Mouse (Mus musculus) liver, postnatal 0 days (tissue): ENCODE measurements at regions not wholly inside any gene's neighbourhood (a gene's known extent, or its start where the extent isn't known, plus 50 kb on each side); places are given as distances from the start of the nearest gene placed in this dataset.

Experiments used
- ATAC-seq: fragments of 200-750 bp; cut with Nextera tagmentation; 2 replicates; pipeline ENCODE4 v1.8.0; 2017; ENCODE audit warnings: mild to moderate bottlenecking, moderate library complexity
- DNase-seq: peaks from one replicate; pipeline ENCODE4 v3.0.0-alpha.2; 2016
- H3K27ac ChIP-seq: fragments of 300-500 bp; sonication (generic); 2 replicates; pipeline ENCODE4 v1.5.1; 2014; ENCODE audit warnings: antibody characterized with exemption, moderate library complexity, mild to moderate bottlenecking, low read depth
- H3K27me3 ChIP-seq: fragments of 300-500 bp; sonication (generic); 2 replicates; pipeline ENCODE4 v1.6.1; 2014; ENCODE audit warnings: low read length, control low read depth, mixed read lengths; ENCODE audit not compliant: insufficient read depth
- H3K36me3 ChIP-seq: fragments of 300-500 bp; sonication (generic); replicated peaks from 2 replicates; pipeline ENCODE4 v1.6.1; 2014; ENCODE audit warnings: mild to moderate bottlenecking, control low read depth, low read length, moderate library complexity, mixed read lengths; ENCODE audit not compliant: insufficient read depth
- H3K4me1 ChIP-seq: fragments of 300-500 bp; sonication (generic); 2 replicates; pipeline ENCODE4 v1.6.1; 2014; ENCODE audit warnings: antibody characterized with exemption, mild to moderate bottlenecking, control low read depth; ENCODE audit not compliant: insufficient read depth
- H3K4me2 ChIP-seq: fragments of 300-500 bp; sonication (generic); 2 replicates; pipeline ENCODE4 v1.6.1; 2014; ENCODE audit warnings: low read depth, mild to moderate bottlenecking, low read length, moderate library complexity, mixed read lengths
- H3K4me3 ChIP-seq: fragments of 300-500 bp; sonication (generic); 2 replicates; pipeline ENCODE4 v1.5.1; 2014; ENCODE audit warnings: low read depth, low read length
- H3K9ac ChIP-seq: fragments of 300-500 bp; sonication (generic); replicated peaks from 2 replicates; pipeline ENCODE4 v1.6.1; 2014; ENCODE audit warnings: mild to moderate bottlenecking, moderate library complexity
- H3K9me3 ChIP-seq: fragments of 300-500 bp; sonication (generic); 2 replicates; pipeline ENCODE4 v1.6.1; 2016; ENCODE audit warnings: mild to moderate bottlenecking, control low read depth, low read length, mixed read lengths
- CTCF ChIP-seq: sonication (generic); IDR thresholded peaks from 2 replicates; pipeline ENCODE4 v1.5.1; 2016; ENCODE audit warnings: antibody characterized with exemption, low read depth
- EP300 ChIP-seq: IDR thresholded peaks from 2 replicates; pipeline ENCODE4 v1.6.1; 2016; ENCODE audit warnings: antibody characterized with exemption, low read depth, mild to moderate bottlenecking
- WGBS: fragments of 180-500 bp; shearing (Covaris S2); extraction: QIAGEN DNeasy Blood & Tissue Kit; methylation state at CpG from one replicate; pipeline ENCODE4 v1.1.7; 2014; ENCODE audit not compliant: insufficient replicate concordance; 5-methylcytosine and 5-hydroxymethylcytosine counted together

DNA sequence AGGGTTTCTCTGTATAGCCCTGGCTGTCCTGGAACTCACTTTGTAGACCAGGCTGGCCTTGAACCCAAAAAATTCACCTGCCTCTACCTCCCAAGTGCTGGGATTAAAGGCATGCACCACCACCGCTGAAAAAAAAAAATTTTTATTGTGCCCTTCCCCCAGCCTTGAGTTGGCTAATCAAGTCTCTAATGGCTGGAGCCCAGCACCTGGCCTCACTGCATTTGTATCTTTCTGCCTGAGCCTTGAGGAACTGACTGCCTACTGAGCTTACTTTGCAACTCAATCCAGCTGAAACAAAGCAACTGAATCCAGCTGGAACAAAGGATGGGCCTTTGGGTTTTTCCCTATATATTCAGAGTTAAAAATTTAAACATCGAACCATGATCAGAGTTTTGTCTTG is 153.3 kb upstream of the Ccnh start:
- H3K27ac ChIP-seq: no peak overlapping the region
- no peak overlapping the region for H3K4me2 ChIP-seq
- no peaks in the 10 kb centered on the region for H3K27me3 ChIP-seq
- H3K9me3 ChIP-seq: peaks cover 3% of the 10 kb centered on the region; the same call in 1 of the 2 replicates
- no peak overlapping the region for H3K4me3 ChIP-seq
- H3K4me1 ChIP-seq: no peaks in the 10 kb centered on the region
- ATAC-seq (no peak), DNase-seq (no peak)
- WGBS: 73% methylated on average over 2 of the region's 2 CpGs
- H3K36me3 ChIP-seq: no peaks in the 10 kb centered on the region
- no peak for TF ChIP-seq CTCF
- H3K9ac ChIP-seq: no peak overlapping the region

- no peak for ATAC-seq
Measured at GRCm38 (mm10) chr13:85036830-85037229, 152.4 kb upstream of the Ccnh start.

DNA sequence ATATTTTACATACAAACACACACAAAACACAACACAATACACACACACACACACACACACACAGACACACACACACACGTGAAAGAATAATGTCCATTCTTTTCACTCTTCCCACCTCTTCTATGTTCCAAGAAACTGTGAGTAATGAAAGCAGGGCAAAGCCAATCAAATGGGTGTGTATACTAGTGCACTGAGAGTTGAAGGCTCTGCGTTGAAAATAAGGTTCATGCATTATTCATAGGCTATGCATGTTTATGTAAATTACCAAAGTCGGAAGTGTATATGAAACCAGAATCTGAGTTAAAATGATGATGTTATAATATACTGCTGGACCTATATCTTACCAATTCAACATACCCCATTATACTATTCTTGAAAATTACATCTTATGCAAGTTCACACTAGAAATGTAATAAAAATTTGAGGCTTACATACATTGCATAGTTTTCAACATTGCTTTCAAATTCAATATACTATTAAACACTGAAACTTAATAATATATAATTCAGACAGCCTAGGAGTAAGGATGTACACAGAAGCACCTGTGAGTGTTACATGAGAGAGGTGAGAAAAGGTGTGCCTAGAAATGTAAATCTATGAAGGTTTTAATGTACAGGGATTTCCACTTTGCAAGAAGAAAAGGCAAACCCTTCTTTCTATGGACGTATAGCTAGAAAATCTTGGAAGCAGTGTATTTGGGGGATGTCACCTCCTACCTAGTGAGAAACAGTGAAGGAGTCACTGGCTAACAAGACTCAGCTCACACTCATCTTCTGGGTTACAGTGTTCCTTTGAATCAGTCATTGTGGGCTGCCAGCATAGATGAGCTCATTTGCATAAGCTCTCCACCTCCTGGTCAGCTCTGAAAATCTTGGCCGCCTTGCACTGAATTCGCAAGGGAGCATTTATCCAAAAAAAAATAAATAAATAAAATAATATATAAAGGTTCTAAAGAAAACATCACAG is 122.3 kb upstream of the Ccnh start:
- H3K9me3 ChIP-seq: no peaks in the 10 kb centered on the region
- no peak overlapping the region for H3K27ac ChIP-seq
- H3K4me3 ChIP-seq: no peak overlapping the region
- H3K4me1 ChIP-seq: no peaks in the 10 kb centered on the region
- H3K36me3 ChIP-seq: no peaks in the 10 kb centered on the region
- WGBS: 66% methylated on average over 6 of the region's 6 CpGs
- TF ChIP-seq CTCF (no peak), EP300 (no peak)
- H3K9ac ChIP-seq: no peak overlapping the region
- DNase-seq (no peak), ATAC-seq (no peak)
- H3K27me3 ChIP-seq: no peaks in the 10 kb centered on the region
- H3K4me2 ChIP-seq: no peak overlapping the region

More at GRCm38 (mm10) chr13:85036830-85037229, 152.4 kb upstream of the Ccnh start:
- no peak overlapping the region for H3K27ac ChIP-seq
- H3K4me3 ChIP-seq: no peak overlapping the region
- TF ChIP-seq CTCF (no peak), EP300 (no peak)
- H3K9me3 ChIP-seq: peaks cover 3% of the 10 kb centered on the region; the same call in 1 of the 2 replicates
- H3K4me1 ChIP-seq: no peaks in the 10 kb centered on the region
- H3K27me3 ChIP-seq: no peaks in the 10 kb centered on the region
- H3K36me3 ChIP-seq: no peaks in the 10 kb centered on the region
- H3K9ac ChIP-seq: no peak overlapping the region
- no peak overlapping the region for H3K4me2 ChIP-seq
- no peak for DNase-seq
- WGBS: 45% methylated on average over 1 of the region's 1 CpGs

DNA sequence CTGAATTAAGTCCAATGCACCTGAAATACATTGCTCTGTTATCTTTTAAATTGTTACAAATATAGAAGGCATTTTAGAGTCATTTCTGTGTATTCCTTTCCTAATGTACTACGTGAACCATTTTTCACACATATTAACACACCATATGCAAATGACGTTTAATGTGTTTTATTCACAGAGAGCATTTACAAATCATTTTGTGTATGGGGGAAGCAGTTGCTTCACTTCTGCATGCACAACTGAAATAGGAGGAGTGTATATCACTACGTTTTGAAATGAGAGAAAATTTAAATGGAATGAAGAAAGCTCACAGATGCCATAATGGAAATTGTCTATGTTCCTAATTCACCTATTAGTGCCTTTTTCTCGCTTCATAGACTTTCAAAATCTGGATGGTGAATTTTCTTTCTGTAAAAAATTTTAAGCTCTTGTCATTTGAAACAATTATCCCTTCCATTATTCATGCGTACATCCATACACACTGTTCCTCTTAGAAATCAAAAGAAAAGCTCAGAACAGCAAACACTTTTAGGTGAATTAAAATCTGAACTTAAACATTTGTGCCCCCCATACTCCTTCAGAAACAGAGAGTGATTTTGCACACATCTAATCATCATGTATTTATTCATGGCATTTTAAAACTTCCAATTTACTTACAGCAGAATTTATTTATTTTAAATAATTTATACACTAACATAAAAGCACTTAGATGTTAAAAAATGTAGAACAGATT is 121.5 kb upstream of the Ccnh start:
- ATAC-seq: no peak
- H3K4me1 ChIP-seq: no peaks in the 10 kb centered on the region
- H3K36me3 ChIP-seq: no peaks in the 10 kb centered on the region
- TF ChIP-seq EP300 (no peak), CTCF (no peak)
- no peak overlapping the region for H3K27ac ChIP-seq
- no peak overlapping the region for H3K4me3 ChIP-seq
- no peak for DNase-seq
- no peaks in the 10 kb centered on the region for H3K27me3 ChIP-seq
- 65% methylated on average over 5 of the region's 5 CpGs for WGBS
- H3K9me3 ChIP-seq: no peaks in the 10 kb centered on the region
- no peak overlapping the region for H3K9ac ChIP-seq
- H3K4me2 ChIP-seq: no peak overlapping the region

- no peak overlapping the region for H3K4me3 ChIP-seq
- no peaks in the 10 kb centered on the region for H3K27me3 ChIP-seq
- 65% methylated on average over 3 of the region's 3 CpGs for WGBS
- no peaks in the 10 kb centered on the region for H3K36me3 ChIP-seq
- ATAC-seq (no peak), DNase-seq (no peak)
- H3K9ac ChIP-seq: no peak overlapping the region
- no peaks in the 10 kb centered on the region for H3K9me3 ChIP-seq
- no peaks in the 10 kb centered on the region for H3K4me1 ChIP-seq
- TF ChIP-seq EP300 (no peak), CTCF (no peak)
- no peak overlapping the region for H3K27ac ChIP-seq
- no peak overlapping the region for H3K4me2 ChIP-seq
Measured at GRCm38 (mm10) chr13:85068403-85068802, 120.8 kb upstream of the Ccnh start.

DNA sequence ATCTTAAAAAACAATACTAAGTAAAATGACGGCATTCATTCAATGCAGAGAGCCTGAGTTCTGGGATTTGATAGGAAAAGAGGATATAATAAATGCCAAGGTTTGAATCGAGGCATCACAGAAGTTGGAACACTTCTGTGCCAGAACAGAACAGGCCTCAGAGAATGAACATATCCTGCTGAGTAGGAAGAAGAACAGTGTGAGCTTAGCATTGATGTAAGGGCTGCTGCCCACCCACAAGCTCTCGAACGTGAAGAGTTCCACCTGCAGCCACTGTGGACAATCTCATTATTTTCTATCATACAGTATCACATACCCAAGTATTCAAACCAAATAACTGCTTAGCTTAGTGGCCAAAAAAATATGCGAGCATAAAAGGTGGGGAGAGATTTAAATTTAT is 105.9 kb upstream of the Ccnh start:
- ATAC-seq (no peak), DNase-seq (no peak)
- no peaks in the 10 kb centered on the region for H3K36me3 ChIP-seq
- 69% methylated on average over 5 of the region's 5 CpGs for WGBS
- H3K27me3 ChIP-seq: no peaks in the 10 kb centered on the region
- H3K9ac ChIP-seq: no peak overlapping the region
- no peak overlapping the region for H3K27ac ChIP-seq
- H3K4me1 ChIP-seq: no peaks in the 10 kb centered on the region
- TF ChIP-seq EP300 (no peak), CTCF (no peak)
- H3K4me2 ChIP-seq: no peak overlapping the region
- H3K4me3 ChIP-seq: no peak overlapping the region
- H3K9me3 ChIP-seq: no peaks in the 10 kb centered on the region
